Mouse (Mus musculus): ENCODE results near the gene Cand1.

Cand1 gene

DNA sequence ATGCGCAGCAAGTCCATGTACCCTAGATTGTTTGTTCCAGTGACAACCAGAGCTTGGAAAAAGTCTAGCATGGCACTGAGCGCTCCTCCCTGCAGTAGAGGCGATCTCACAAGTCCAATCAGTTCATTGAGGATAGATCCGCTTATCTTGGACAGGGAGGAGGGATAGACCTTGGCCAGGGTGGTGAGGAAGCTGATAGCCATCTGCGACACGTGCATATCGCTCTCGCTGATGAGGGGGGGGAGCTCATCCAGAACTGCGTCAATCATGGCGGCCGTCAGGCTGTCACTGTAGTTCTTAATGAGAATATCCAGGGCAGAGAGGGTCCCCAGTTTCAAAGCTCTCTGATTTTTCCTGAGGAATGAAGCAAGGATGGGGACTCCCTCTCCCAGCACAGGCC, 28.6 kb downstream of the Cand1 start:
- no peak for DNase-seq (ENCODE audit: low spot score)

DNA sequence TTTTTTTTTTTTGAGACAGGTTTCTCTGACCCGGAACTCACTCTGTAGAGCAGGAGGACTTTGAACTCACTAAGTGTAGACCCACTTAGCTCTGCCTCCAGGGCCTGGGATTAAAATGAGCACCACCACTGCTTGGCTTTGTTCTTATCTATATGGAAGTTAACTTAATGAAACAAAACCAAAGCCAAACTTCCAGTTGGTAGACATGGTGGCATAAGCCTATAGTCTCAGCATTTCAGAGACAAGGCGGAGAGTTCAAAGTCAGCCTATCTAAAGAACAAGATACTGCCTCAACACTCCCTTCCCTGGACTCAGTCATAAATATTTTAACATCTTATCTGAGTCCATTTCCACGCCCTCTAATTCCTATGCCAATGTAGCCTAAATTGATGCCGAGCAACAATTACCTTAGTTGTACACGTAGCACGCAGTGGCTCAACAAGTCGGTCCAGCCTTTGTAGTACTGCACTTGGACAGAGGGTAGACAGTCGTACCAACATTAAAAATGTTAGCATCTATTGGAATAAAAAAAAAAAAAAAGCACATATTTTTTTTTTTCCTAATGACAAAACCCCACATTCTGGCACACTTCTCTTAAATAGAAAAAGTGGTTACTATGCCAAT, 33.4 kb downstream of the Cand1 start:
- no peak for DNase-seq (ENCODE audit: low spot score)

DNA sequence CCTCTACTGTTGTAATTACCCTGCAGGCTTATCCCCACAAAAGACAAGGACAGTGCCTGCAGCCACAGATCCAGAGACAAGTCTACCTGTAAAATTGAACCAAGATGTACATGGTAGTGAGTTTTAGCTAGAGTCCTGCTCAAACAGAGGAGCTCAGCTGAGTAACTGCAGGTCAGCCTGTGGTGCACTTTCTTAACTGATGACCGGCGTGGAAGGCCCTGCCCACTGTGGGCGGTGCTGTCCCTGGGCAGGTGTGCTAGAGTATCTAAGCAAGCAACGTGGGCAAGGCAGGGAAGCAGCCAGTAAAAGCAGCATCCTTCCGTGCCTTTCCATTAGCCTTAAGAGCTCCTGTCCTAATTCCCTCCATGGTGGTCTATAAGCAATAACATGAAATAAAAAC, 34.6 kb downstream of the Cand1 start:
- no peak for DNase-seq (ENCODE audit: low spot score)

DNA sequence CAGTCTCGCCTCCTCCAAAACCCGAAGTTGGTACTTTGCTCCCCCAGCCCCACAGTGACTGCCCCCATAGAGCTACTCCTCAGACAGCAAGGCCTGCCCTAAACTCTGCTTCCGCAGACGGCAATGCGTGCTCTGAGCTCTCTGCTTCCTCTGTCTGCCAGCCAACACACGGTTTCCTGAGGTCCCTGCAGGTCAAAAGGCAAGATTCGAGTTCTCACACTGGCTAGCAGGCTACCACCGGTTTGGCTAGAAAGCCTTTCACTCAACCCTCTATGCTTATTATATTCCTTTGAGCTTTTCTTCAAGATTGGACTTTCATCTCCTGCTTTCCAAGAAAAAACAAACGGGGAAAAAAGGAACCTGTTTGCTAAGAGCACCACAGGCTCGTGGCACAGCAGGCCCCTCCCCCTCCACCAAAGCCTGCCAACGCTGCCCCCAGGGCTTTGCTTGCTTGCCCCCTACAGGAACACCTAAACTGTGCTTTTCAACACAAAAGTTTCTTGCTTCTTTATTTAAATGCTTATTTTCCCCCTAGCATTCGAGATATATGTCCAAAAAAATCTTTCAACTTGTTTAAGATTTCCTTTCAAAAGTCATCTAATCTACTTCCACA, 35.4 kb downstream of the Cand1 start:
- no peak for DNase-seq (ENCODE audit: low spot score)

DNA sequence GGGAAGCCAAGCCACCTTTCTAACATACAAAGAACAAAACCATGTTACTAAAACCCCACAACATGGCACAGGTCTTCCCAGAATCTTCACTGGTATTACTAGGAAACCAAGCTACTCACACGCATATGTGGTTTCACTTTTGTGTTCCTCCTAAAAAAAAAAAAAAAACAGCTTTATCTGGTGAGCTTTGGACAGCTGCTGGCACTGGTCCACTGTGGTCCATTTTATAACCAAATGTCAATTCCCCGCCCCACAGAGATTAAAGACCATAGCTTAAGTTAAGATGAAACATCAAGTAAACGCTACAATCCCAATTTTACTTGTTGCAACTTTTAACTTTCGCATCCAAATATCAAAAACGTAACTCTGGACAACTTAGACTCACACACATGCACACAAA, 40.0 kb downstream of the Cand1 start:
- no peak for DNase-seq (ENCODE audit: low spot score)

DNA sequence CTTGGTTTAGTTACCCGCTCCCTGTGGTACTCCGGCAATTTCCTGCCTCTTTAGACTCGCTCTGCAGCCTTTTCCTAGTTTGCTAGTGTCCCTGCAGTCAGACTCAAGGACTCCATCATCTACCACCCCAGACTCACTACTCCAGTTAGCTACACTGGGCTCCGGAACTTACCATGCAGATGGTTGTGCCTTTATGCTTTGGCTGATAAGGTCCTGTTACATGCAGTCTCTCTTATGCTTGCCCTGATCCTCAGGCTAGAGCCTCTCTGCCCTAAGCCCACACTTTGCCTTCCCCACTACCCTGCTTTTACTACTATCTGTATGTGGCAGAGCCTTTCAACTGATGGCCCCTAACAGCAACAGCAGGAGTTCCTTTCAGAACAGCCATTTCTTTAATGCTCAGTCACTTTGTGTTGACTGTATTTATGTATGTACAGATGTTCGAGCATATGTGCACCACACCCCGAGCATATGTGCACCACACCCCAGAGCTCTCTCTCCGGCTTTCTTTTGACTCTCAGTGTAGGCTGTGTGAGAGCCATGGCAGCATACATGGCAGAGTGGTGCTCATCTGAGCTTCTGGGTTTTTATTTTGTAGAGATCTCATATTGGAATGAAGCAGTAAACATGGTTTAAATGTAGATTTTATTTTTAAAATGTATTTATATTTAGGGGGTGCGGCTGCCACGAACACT, 41.5 kb downstream of the Cand1 start:
- no peak for DNase-seq (ENCODE audit: low spot score)

DNA sequence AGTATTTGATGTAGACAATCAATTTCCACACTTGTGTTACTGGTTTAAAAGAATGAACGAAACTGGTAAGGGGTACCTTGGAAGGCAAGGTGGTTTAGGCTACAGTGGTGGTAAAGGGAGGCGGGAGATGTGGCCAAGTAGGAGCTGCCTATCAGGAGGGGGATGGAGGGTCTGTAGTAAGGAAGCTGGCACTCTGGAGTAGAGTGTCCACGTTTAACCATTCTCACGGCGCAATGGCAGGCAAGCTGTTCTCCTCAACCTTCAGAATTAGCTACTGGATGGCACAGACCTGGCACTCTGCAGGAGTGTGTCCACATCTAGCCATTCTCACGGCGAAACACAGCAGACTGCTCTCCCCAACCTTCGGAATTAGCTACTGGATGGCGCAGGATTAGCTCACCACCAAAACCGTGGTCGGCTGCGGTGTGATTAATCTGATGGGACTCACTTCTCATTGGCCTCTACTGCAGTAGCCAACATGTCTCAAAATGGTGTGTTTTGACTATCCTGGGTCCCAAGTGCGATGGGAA, 42.2 kb downstream of the Cand1 start:
- no peak for DNase-seq (ENCODE audit: low spot score)

DNA sequence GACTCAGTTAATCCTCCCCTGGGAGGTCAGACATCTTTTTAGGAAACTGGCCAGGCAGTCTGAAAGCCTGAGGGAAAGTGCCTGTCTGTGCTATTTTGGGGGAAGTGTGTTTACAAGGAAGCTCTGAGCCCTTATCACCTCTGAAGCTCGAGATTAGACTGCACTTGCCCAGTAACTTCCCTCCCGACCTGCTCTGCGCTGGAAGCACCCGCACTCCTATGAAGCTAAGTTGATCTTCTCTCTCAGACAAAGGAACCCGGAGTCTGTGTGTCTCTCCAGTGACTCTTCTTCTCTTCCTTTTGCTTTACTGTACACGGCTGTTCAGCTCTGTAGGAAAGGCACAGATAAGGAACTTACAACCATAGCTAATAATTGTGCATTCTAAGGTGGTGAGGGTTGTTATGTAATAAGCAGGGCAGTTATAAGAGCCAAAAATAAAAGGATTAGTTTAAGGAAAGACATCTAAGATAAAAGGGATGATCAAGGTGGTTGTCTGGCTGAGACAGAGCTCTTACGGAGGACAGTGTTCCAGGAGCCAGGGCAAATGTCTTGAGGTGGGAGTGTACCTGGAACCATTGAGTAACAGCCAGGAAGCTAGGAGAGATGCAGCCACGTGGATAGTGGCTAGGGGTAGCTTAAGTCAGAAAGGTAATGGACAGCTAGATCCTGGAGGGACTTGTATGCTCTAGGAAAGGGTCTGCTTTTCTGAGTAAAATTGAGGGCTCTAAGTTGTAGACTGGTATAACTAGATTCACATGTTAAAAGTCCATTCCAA, 47.1 kb downstream of the Cand1 start:
- no peak for DNase-seq (ENCODE audit: low spot score)

DNA sequence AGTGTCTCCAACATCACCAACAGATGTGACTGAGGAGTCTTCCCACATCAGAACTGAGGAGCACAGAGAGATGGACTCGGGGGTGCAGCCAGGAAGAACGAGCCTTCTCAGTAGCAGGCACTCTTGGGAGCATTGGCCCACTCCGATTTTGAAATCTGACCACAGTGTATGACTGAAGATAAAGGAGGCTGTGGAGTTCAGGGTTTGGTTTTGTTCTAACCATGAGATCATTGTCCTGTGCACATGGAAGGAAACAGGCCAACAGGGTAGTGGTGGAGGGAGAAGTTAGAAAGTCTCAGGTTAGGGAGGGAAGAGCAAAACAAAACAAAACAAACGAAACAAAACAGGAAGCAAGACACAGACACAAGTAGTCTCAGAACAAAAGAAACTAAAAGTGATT, 52.1 kb downstream of the Cand1 start:
- DNase-seq (ENCODE audit: low spot score), result no peak

DNA sequence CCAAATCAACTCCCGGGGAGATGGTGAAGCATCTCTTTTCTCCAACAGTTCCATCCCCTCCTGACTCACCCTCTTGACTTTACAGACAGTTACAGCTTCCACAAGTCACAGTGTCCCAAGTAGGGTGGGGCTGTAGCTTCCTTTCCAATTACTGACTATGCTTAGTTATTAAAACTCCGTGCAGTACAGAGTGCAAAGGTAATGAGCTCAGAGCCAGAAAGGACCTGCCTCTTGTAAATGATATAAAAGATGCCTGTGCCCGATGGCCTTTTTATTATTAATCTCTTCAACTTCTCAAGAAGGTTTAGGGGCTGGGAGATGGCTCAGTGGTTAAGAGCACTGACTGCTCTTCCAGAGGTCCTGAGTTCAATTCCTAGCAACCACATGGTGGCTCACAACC, 70.2 kb downstream of the Cand1 start:
- no peak for DNase-seq (ENCODE audit: low spot score)

DNA sequence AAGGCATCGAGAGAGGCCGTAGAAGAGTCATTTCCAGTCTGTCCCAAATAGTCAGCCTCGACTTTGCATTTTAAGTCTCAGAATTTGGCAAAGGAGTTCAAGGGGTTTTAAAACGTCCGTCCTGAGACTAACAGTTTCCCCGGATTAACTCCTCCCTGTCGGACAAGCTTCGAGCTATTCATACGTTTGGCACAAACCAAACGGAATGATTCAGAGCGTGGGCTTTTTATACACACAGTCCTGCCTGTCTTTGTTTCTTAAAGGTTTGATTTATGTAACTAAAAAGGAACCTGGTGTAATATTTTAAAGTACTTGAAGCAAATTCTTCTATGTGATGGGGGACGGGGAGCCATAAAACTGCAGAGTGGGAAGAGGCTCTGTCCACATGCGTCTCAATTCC, 70.6 kb downstream of the Cand1 start:
- DNase-seq (ENCODE audit: low spot score), result no peak

DNA sequence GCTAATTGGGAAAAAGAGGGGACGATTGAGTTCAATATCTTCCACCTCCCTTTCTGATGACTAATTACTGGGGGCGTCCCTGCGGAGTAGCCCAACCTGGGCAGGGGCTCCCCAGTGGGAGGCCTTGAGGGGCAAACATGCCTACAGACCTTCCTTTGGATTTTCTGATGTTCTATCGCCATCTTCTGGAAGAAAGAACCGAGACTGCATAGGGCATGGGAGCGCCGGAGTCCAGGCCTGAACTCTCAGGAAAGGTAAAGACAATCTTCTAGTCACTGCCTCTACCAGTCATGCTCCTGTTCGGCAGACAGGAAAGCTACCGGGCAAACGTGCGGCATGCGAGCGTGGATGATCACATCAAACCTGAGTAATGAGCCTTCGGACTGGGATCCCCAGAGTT, 71.1 kb downstream of the Cand1 start:
- no peak for DNase-seq (ENCODE audit: low spot score)

DNA sequence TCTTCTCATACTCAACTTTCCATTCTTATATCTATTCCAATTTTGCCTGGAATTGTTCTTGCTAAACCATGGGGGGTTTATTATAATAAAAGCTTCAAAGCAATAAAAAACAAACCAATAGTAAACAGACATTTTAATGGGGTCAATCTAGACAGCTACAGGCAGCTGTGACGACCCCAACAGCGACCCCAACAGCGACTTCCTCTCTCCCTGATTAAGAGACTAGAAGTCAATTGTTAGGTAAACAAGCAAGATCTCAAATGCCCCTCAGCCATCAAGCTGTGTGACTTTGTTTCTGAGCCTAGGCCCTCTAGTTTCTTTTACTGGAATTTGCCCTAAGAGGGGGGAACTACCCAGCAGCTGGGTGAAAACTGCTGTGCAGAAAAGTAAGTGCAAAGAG, 72.0 kb downstream of the Cand1 start:
- DNase-seq (ENCODE audit: low spot score), result no peak

DNA sequence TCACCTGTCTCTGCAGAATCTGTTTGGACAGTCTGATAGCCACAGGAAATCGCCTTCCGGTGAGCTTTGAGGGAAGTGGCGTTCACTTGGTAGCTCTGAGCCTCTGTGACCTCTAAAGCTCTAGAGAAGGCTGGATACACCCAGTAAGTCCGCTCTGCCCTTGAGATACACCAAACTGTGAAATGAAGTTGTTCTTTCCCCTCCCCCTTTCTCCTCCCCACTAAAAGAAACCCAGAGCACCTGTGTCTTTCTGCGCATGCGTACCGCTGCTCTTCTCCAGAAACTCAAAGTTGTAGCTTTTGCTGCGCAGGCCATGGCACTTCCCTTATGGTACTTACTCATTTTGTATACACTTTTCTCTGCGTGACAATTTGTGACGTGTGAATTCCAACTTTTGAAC, 74.8 kb downstream of the Cand1 start:
- DNase-seq (ENCODE audit: low spot score), result no peak

DNA sequence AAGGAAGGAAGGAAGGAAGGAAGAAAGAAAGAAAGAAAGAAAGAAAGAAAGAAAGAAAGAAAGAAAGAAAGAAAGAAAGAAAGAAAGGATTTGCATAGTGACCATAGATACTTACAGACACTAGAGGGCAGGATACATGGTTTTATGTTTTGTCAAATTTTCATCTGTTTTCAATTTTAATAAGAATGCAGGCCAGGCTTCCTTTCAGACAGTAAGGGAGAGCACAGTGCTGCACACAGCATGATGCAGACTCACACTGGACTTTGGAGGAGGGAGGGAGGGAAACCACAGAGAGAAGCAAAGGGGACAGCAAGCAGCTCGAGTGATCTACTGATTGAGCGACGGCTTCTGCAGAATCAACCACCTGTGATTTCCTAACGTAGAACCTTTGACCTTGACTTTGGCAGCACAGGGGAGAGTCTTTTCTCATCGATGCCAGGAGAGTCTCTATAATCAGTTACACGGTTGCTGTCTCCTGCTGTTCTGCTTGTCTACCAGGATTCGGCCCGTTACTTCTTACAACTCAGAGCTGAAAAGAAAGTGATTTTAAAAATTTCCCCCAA, 78.0 kb downstream of the Cand1 start:
- DNase-seq (ENCODE audit: low spot score), result no peak

DNA sequence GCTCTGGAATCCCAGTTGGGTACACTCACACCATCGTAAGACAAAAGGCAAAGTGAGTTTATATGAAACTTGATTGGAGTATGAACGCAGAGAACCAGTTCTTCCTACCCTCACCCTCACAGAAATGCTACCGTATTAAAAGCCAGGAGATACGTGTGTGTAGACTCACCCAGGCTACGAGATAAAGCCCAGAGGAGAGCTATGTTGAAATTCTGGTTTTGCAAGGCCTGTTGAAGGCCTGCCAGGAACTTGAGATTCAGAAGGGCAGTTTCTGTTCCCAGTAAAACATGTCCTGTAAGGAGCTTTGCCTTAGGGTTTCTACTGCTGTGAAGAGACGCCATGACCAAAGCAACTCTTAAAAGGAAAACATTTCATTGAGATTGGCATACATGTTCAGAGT, 79.7 kb downstream of the Cand1 start:
- no peak for DNase-seq (ENCODE audit: low spot score)

DNA sequence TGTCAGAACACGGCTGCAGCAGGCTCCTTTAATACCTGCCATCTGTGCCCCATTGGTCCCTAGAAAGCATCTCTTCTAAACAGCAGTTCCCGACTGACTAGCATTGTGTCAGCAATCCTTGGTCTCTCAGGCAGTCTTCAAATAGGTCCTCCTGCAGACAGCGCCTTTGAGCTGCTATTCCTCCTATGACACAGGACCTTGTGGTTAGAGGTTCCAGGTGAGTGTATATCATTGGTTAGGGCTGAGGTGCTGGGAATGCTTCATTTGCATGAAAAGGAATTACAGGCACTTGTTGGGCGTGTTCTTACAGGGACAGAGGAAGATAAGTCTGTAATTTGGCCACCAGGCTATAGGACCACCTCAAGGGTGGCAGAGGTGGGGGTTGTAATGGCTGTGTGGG, 90.6 kb downstream of the Cand1 start:
- DNase-seq (ENCODE audit: low spot score), result no peak

All from urinary bladder, postnatal 10 days (tissue).